Mouse (Mus musculus) midbrain, embryonic 16.5 days (tissue): Measurements from ENCODE around the gene Ggact. TPM values are rescaled to one million over a fixed set of nuclear protein-coding genes. Genes with fewer than 3 reads are reported as not detected.

Experiments used
- ATAC-seq: fragments of 200-750 bp; cut with Nextera tagmentation; 2 replicates; pipeline ENCODE4 v1.8.0; 2017; ENCODE audit warnings: moderate TSS enrichment
- H3K27ac ChIP-seq: fragments of 300-500 bp; sonication (generic); 2 replicates; pipeline ENCODE4 v1.5.1; 2014; ENCODE audit warnings: mild to moderate bottlenecking, low read length, mixed read lengths
- H3K27me3 ChIP-seq: fragments of 300-500 bp; sonication (generic); 2 replicates; pipeline ENCODE4 v1.6.1; 2014; ENCODE audit warnings: low read depth, low read length, mixed read lengths; ENCODE audit not compliant: control insufficient read depth, insufficient read depth
- H3K36me3 ChIP-seq: fragments of 300-500 bp; sonication (generic); 2 replicates; pipeline ENCODE4 v1.6.1; 2014; ENCODE audit warnings: mild to moderate bottlenecking, low read length, moderate library complexity, mixed read lengths; ENCODE audit not compliant: control insufficient read depth, insufficient read depth
- H3K4me1 ChIP-seq: fragments of 300-500 bp; sonication (generic); 2 replicates; pipeline ENCODE4 v1.6.1; 2014; ENCODE audit warnings: mild to moderate bottlenecking, low read length, mixed read lengths; ENCODE audit not compliant: control insufficient read depth, insufficient read depth
- H3K4me2 ChIP-seq: fragments of 300-500 bp; sonication (generic); 2 replicates; pipeline ENCODE4 v1.6.1; 2014; ENCODE audit warnings: mild to moderate bottlenecking, low read length, mixed read lengths
- H3K4me3 ChIP-seq: fragments of 300-500 bp; sonication (generic); 2 replicates; pipeline ENCODE4 v1.5.1; 2014; ENCODE audit warnings: low read depth, mild to moderate bottlenecking, low read length, moderate library complexity, mixed read lengths
- H3K9ac ChIP-seq: fragments of 300-500 bp; sonication (generic); 2 replicates; pipeline ENCODE4 v1.6.1; 2014; ENCODE audit warnings: low read depth, low read length, mixed read lengths
- H3K9me3 ChIP-seq: fragments of 300-500 bp; sonication (generic); replicated peaks from 2 replicates; pipeline ENCODE4 v1.6.1; 2014; ENCODE audit warnings: mild to moderate bottlenecking, low read length, mixed read lengths; ENCODE audit not compliant: control insufficient read depth, poor library complexity, severe bottlenecking
- WGBS: fragments of 180-500 bp; shearing (Covaris S2); extraction: QIAGEN DNeasy Blood & Tissue Kit; methylation state at CpG from one replicate; pipeline ENCODE4 v1.1.7; 2014; 5-methylcytosine and 5-hydroxymethylcytosine counted together
- polyA plus RNA-seq: library from polyadenylated mRNA; unstranded; fragments of >200 nt; fragmentation: Nextera tagmentation; extraction: Ambion mirVana; gene quantifications from 2 replicates; pipeline ENCODE4 v1.2.1, GENCODE M21; 2015

Ggact gene
- polyA plus RNA-seq, 1 experiment from 2014 or later: 8.7 TPM

DNA sequence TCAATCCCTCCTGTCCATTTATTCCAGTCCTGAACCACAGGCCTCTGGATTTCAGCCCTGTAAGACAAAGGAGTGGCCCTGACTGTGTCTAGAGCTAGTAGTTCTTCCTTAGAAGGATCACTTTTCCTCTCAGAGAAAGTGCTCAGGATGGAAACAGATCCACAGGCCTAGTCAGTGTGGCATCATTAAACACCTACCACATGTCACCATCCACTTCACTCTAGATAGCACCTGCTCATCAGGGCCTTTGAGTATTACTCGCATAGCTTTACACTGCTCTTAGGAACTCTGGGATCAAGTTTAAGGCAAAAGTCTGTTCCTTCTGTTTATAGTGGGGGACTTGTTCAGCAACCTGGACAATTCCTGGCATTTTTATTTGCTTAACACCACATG lies 25.1 kb downstream of the Ggact start:
- H3K36me3 ChIP-seq: no peaks in the 10 kb centered on the region; the same call in 1 of the 2 replicates
- WGBS: 91% methylated on average over 1 of the region's 1 CpGs
- H3K27me3 ChIP-seq: no peaks in the 10 kb centered on the region
- H3K4me1 ChIP-seq: peaks cover 2% of the 10 kb centered on the region
- no peak overlapping the region for H3K27ac ChIP-seq
- no peak overlapping the region for H3K4me3 ChIP-seq
- H3K9ac ChIP-seq: no peak overlapping the region
- no peak overlapping the region for H3K4me2 ChIP-seq
- no peaks in the 10 kb centered on the region for H3K9me3 ChIP-seq
- no peak for ATAC-seq

DNA sequence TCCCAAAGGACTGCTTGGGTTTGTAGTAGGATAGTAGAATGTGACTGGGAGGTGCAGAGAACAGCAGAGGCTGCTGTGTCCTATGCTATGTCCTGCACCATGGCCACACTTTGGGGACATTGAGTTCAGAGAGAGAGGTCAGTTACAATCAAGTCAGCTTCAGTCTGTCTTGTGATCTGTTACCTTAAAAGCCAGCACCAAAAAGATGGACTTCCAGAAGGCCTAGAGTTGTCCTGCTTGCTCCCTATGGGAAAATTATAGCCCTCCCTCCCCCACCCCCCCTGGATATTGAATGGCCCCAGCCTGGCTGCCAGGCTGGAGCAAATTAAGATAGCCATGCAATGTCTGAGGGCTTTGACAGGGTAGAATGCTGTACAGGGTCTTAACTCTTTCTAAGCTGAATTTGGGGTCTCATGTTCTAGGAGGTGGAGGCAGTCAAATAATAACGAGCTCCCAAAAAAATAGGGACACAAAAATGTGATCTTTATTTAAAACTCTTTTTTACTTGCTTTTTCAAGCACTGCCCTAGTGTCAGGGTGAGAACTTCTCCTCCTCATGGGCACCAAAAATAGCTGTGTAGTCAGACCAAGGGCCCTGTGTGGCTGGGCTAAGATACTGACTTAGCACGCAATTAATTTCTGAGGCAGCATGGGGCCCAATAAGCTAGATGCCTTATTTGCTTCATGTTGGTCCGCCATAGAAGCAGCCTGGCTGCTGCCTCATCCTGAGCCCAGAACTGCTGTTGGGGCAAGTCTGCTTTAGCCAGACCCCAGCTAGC lies 25.7 kb downstream of the Ggact start:
- ATAC-seq: no peak
- no peak overlapping the region for H3K4me2 ChIP-seq

GRCm38 (mm10) chr14:122887278-122887677 lies 26.3 kb downstream of the Ggact start:
- Histone ChIP-seq H3K36me3 (no peaks in the 10 kb centered on the region; the same call in 1 of the 2 replicates), H3K27ac (no peak overlapping the region), H3K4me1 (peaks cover 14% of the 10 kb centered on the region), H3K9ac (no peak overlapping the region), H3K27me3 (no peaks in the 10 kb centered on the region), H3K4me2 (no peak overlapping the region), H3K4me3 (no peak overlapping the region), H3K9me3 (no peaks in the 10 kb centered on the region)
- no peak for ATAC-seq
- WGBS: 89% methylated on average over 1 of the region's 1 CpGs

More for the DNA sequence above, 25.7 kb downstream of the Ggact start:
- no peak overlapping the region for H3K9ac ChIP-seq
- H3K4me1 ChIP-seq: peaks cover 8% of the 10 kb centered on the region
- no peaks in the 10 kb centered on the region for H3K9me3 ChIP-seq
- WGBS: 88% methylated on average over 3 of the region's 3 CpGs
- H3K36me3 ChIP-seq: no peaks in the 10 kb centered on the region; the same call in 1 of the 2 replicates
- no peak overlapping the region for H3K4me3 ChIP-seq
- H3K27me3 ChIP-seq: no peaks in the 10 kb centered on the region
- no peak overlapping the region for H3K27ac ChIP-seq

DNA sequence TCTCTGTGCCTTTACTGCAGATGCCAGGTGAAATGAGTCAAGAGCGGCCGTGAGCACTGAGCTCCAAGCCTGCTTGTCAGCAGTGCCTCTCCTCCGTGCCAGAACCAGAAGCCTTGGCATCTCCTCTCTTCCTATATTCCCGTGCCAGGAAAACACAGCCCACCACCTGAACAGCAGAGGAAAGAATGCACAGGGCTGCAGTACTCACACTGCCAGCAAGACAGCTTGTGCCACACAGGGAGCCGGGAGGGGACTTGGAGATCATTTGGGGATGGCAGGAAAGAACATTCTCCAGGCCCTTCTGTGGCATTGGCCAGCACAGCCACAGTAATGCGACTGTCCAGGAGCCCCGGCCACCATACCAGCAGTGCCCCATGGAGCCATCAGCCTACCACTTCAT lies 27.7 kb downstream of the Ggact start:
- Histone ChIP-seq H3K4me2 (no peak overlapping the region), H3K36me3 (no peaks in the 10 kb centered on the region), H3K9ac (no peak overlapping the region), H3K27ac (no peak overlapping the region), H3K27me3 (no peaks in the 10 kb centered on the region), H3K4me3 (no peak overlapping the region), H3K4me1 (peaks cover 16% of the 10 kb centered on the region), H3K9me3 (no peaks in the 10 kb centered on the region)
- WGBS: 87% methylated on average over 7 of the region's 7 CpGs
- ATAC-seq: no peak

DNA sequence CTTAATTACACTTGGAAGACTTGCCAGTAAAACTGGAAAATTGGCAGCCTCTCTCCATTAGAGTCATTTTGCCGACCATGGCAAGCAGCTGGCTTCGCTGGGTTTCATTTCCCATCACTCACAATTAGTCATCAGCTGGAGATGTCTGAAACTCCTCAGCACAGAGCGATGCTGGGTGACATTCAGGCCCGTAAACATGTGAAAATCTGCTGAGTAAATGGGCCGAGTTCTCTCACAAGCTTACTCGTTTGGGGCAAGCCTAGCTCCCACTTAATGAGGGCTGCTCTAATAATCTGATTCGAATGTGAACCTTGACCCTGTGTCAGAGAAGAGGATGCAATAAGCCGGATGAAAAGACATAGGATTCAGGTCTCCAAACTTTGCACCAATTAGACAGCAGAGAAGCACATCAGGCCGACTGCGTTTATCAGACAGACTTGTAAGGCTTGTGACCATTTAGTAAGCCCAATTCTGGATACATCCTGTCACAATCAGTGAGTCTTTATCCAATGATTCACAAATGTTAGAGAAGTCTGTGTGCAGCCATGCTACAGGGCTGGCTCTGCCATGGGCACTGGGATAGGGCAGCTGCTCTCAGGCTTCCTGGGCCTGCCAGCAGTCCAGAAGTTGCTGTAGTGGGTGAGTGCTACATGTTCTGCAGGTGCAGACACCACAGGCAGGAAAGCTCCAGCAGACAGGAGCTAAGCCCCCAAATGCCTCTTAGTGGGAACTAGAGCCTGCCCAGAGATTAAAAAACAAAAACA lies 29.6 kb downstream of the Ggact start:
- no peaks in the 10 kb centered on the region for H3K27me3 ChIP-seq
- no peak overlapping the region for H3K27ac ChIP-seq
- H3K9ac ChIP-seq: no peak overlapping the region
- no peak overlapping the region for H3K4me3 ChIP-seq
- H3K9me3 ChIP-seq: no peaks in the 10 kb centered on the region
- WGBS: 27% methylated on average over 10 of the region's 10 CpGs
- H3K4me1 ChIP-seq: peaks cover 16% of the 10 kb centered on the region
- no peak overlapping the region for H3K4me2 ChIP-seq
- H3K36me3 ChIP-seq: no peaks in the 10 kb centered on the region
- peak; percentile 46; the same call in 1 of the 2 replicates for ATAC-seq

- H3K4me1 ChIP-seq: peaks cover 16% of the 10 kb centered on the region
- 43% methylated on average over 4 of the region's 4 CpGs for WGBS
- H3K27me3 ChIP-seq: no peaks in the 10 kb centered on the region
- no peak overlapping the region for H3K4me3 ChIP-seq
- H3K9me3 ChIP-seq: no peaks in the 10 kb centered on the region
- H3K27ac ChIP-seq: no peak overlapping the region; the same call in 1 of the 2 replicates
- H3K36me3 ChIP-seq: no peaks in the 10 kb centered on the region
- no peak overlapping the region for H3K9ac ChIP-seq
- H3K4me2 ChIP-seq: no peak overlapping the region
- peak; percentile 51 for ATAC-seq
These were observed 30.1 kb downstream of the Ggact start for GRCm38 (mm10) chr14:122883410-122883806.

DNA sequence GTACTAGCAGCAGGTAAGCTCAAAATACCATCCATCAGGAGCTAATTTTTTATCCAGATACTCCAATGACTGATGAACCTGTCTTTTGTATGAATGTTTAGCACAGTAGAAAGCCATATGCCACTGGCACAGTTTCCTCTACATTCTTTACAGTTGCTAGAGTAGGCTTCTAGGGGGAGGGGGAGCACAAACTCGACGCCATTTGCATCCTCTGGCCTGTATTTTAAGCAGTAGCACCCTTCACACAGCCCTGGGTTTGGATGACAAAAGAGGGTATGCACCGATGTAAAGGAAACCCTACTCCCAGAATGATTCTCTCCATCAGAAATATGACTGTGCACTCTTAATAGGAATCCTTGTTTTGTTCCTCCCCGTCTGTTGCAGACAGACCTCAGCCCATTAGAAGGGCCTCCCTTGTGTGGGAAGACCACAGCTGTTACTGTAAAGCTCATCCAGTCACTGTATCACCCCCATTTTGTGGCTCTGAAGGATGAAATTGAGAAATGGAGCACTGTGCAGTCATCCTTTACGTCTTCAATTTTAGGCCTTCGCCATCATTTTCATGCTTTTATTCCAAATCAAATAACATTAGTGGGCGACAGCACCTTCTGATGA lies 30.7 kb downstream of the Ggact start:
- no peak overlapping the region for H3K4me2 ChIP-seq
- 49% methylated on average over 7 of the region's 7 CpGs for WGBS
- H3K27me3 ChIP-seq: no peaks in the 10 kb centered on the region
- H3K36me3 ChIP-seq: no peaks in the 10 kb centered on the region
- H3K4me1 ChIP-seq: peaks cover 16% of the 10 kb centered on the region
- H3K4me3 ChIP-seq: no peak overlapping the region
- H3K9me3 ChIP-seq: no peaks in the 10 kb centered on the region
- H3K9ac ChIP-seq: no peak overlapping the region
- ATAC-seq: peak; percentile 46
- peak overlapping the region; percentile 7; the same call in 1 of the 2 replicates for H3K27ac ChIP-seq

- peak overlapping the region; percentile 7; the same call in 1 of the 2 replicates for H3K9ac ChIP-seq
- no peaks in the 10 kb centered on the region for H3K36me3 ChIP-seq
- H3K27me3 ChIP-seq: no peaks in the 10 kb centered on the region
- no peaks in the 10 kb centered on the region for H3K9me3 ChIP-seq
- H3K4me2 ChIP-seq: no peak overlapping the region
- no peak for ATAC-seq
- 30% methylated on average over 9 of the region's 9 CpGs for WGBS
- peak overlapping the region; percentile 7; the same call in 1 of the 2 replicates for H3K27ac ChIP-seq
- H3K4me1 ChIP-seq: peaks cover 16% of the 10 kb centered on the region
- no peak overlapping the region for H3K4me3 ChIP-seq
These were observed 31.3 kb downstream of the Ggact start for GRCm38 (mm10) chr14:122882201-122882639.
